Mouse (Mus musculus): ENCODE measurements around the gene Fmnl2. TPM values are rescaled to one million over a fixed set of nuclear protein-coding genes. Genes with fewer than 3 reads are reported as not detected.

Gene Fmnl2
- total RNA-seq, 1 experiment, result 13.6 TPM

DNA sequence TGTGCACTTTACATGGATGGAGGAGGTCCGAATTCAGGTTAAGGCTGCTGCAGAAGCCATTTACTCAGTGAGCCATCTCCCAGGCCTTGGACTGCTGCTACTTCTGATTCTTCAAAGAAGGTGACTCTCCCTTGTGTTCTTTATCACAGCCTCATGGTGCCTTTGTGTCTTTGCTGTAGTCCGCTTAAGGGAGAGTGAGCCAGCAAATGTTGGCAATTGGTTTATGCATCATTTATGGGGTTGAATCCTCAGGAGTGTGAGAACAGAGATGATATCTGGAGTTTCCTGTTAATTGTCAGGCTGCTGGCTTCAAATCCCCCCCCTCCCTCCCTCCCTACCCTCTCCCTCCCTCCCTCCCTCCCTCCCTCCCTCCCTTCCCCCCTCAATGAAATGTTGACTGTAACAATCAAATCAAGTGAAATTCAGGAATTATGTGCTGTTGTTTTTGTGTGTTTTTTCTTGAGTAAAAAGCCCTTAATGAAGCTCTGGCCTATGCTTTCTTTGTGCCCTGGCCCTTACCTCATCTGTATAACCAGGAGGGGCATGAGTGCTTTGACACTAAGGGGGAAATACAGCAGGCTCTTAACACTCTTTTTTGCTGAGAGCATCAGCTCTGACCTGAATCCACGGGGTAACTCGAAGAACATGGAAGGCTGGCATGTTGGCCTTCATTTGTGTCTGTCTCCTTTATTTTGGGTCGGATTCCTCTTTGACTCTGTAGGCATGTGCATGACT, 63.2 kb downstream of the Fmnl2 start:
- no peak overlapping the region for H3K27ac ChIP-seq (ENCODE audit: insufficient read depth, low read depth, low read length, poor library complexity, severe bottlenecking)
- TF ChIP-seq HCFC1 (IDR thresholded peaks at IDR 0.05; ENCODE audit: borderline replicate concordance, insufficient read depth, low read length) (no peak), ZNF384 (IDR thresholded peaks at IDR 0.05; ENCODE audit: low read depth, low read length) (no peak), MAFK (IDR thresholded peaks at IDR 0.05; ENCODE audit: insufficient read depth, low read depth, low read length) (no peak), CHD2 (IDR thresholded peaks at IDR 0.05; ENCODE audit: low read depth, low read length) (no peak), ZC3H11A (IDR thresholded peaks at IDR 0.05; ENCODE audit: borderline replicate concordance, low read depth, low read length) (no peak)
- no peaks in the 10 kb centered on the region for H3K9me3 ChIP-seq (ENCODE audit: control insufficient read depth, insufficient read depth, low read depth, low read length)
- H3K4me1 ChIP-seq (ENCODE audit: control insufficient read depth in 2 of 2, insufficient read depth in 2 of 2, low read length in 2 of 2, poor library complexity in 1 of 2), result peaks cover 6% of the 10 kb centered on the region in 2 experiments; a peak in 3 of 4 replicates
- no peak overlapping the region for H3K9ac ChIP-seq (ENCODE audit: insufficient read depth, low read depth, low read length, poor library complexity, severe bottlenecking)
- DNase-seq (ENCODE audit: low read depth, low spot score), result no peak
- H3K36me3 ChIP-seq (ENCODE audit: control insufficient read depth, insufficient read depth, low read length, poor library complexity, severe bottlenecking), result no peaks in the 10 kb centered on the region
- in situ Hi-C loops (cut with MboI; ENCODE audit: low sequenced_read_pairs in 2 of 2, unreplicated experiment in 2 of 2), result no loop called here
- no peak overlapping the region for H3K4me3 ChIP-seq (ENCODE audit: insufficient read depth in 1 of 2, low read depth in 1 of 2, low read length in 2 of 2, poor library complexity in 1 of 2, severe bottlenecking in 1 of 2)

- Histone ChIP-seq H3K36me3 (ENCODE audit: control insufficient read depth, insufficient read depth, low read length, poor library complexity, severe bottlenecking) (no peaks in the 10 kb centered on the region), H3K4me3 (ENCODE audit: insufficient read depth in 1 of 2, low read depth in 1 of 2, low read length in 2 of 2, poor library complexity in 1 of 2, severe bottlenecking in 1 of 2) (no peak overlapping the region), H3K4me1 (ENCODE audit: control insufficient read depth in 2 of 2, insufficient read depth in 2 of 2, low read length in 2 of 2, poor library complexity in 1 of 2) (peaks cover 3 to 12% of the 10 kb centered on the region in 2 experiments; a peak in 2 of 4 replicates), H3K9ac (ENCODE audit: insufficient read depth, low read depth, low read length, poor library complexity, severe bottlenecking) (no peak overlapping the region), H3K27ac (ENCODE audit: insufficient read depth, low read depth, low read length, poor library complexity, severe bottlenecking) (no peak overlapping the region), H3K9me3 (ENCODE audit: control insufficient read depth, insufficient read depth, low read depth, low read length) (no peaks in the 10 kb centered on the region)
- in situ Hi-C loops (cut with MboI; ENCODE audit: low sequenced_read_pairs in 2 of 2, unreplicated experiment in 2 of 2), result no loop called here
- no peak for DNase-seq (ENCODE audit: low read depth, low spot score)
- TF ChIP-seq ZC3H11A (IDR thresholded peaks at IDR 0.05; ENCODE audit: borderline replicate concordance, low read depth, low read length), result no peak
- no peak for TF ChIP-seq CHD2 (IDR thresholded peaks at IDR 0.05; ENCODE audit: low read depth, low read length)
- TF ChIP-seq HCFC1 (IDR thresholded peaks at IDR 0.05; ENCODE audit: borderline replicate concordance, insufficient read depth, low read length), result no peak
- TF ChIP-seq MAFK (IDR thresholded peaks at IDR 0.05; ENCODE audit: insufficient read depth, low read depth, low read length), result no peak
- TF ChIP-seq ZNF384 (IDR thresholded peaks at IDR 0.05; ENCODE audit: low read depth, low read length), result no peak
Observed at GRCm38 (mm10) chr2:52925062-52925461, 67.4 kb downstream of the Fmnl2 start.

DNA sequence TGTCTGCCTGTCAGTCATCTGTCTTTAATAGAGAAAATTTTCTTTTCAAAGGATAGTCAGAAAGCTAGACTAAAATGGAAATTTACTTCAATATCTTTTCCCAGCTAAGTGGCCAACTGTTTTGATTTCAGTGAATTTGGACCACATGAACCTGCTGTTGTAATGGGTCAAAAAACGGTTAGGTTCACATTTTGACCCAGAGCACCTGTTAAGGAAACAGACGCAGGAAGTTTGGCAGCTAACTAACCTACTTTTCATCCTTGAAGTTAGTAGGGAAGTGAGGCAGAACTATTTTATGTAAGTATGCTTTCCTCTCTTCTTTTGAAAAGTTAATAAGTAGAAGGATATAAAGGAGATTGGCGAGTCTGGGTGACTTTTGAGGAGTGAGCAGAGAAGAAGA, 69.7 kb downstream of the Fmnl2 start:
- Histone ChIP-seq H3K9ac (ENCODE audit: insufficient read depth, low read depth, low read length, poor library complexity, severe bottlenecking) (no peak overlapping the region), H3K9me3 (ENCODE audit: control insufficient read depth, insufficient read depth, low read depth, low read length) (no peaks in the 10 kb centered on the region), H3K4me1 (ENCODE audit: control insufficient read depth in 2 of 2, insufficient read depth in 2 of 2, low read length in 2 of 2, poor library complexity in 1 of 2) (peaks cover 3 to 11% of the 10 kb centered on the region in 2 experiments; a peak in 2 of 4 replicates), H3K4me3 (ENCODE audit: insufficient read depth in 1 of 2, low read depth in 1 of 2, low read length in 2 of 2, poor library complexity in 1 of 2, severe bottlenecking in 1 of 2) (no peak overlapping the region), H3K27ac (ENCODE audit: insufficient read depth, low read depth, low read length, poor library complexity, severe bottlenecking) (no peak overlapping the region), H3K36me3 (ENCODE audit: control insufficient read depth, insufficient read depth, low read length, poor library complexity, severe bottlenecking) (no peaks in the 10 kb centered on the region)
- no peak for DNase-seq (ENCODE audit: low read depth, low spot score)
- TF ChIP-seq ZNF384 (IDR thresholded peaks at IDR 0.05; ENCODE audit: low read depth, low read length) (no peak), ZC3H11A (IDR thresholded peaks at IDR 0.05; ENCODE audit: borderline replicate concordance, low read depth, low read length) (no peak), CHD2 (IDR thresholded peaks at IDR 0.05; ENCODE audit: low read depth, low read length) (no peak)
- in situ Hi-C loops (cut with MboI; ENCODE audit: low sequenced_read_pairs in 2 of 2, unreplicated experiment in 2 of 2), result no loop called here

- in situ Hi-C loops (cut with MboI; ENCODE audit: low sequenced_read_pairs in 2 of 2, unreplicated experiment in 2 of 2), result no loop called here
- H3K9ac ChIP-seq (ENCODE audit: insufficient read depth, low read depth, low read length, poor library complexity, severe bottlenecking), result no peak overlapping the region
- no peak overlapping the region for H3K27ac ChIP-seq (ENCODE audit: insufficient read depth, low read depth, low read length, poor library complexity, severe bottlenecking)
- no peaks in the 10 kb centered on the region for H3K9me3 ChIP-seq (ENCODE audit: control insufficient read depth, insufficient read depth, low read depth, low read length)
- H3K36me3 ChIP-seq (ENCODE audit: control insufficient read depth, insufficient read depth, low read length, poor library complexity, severe bottlenecking), result no peaks in the 10 kb centered on the region
- no peak for DNase-seq (ENCODE audit: low read depth, low spot score)
- TF ChIP-seq HCFC1 (IDR thresholded peaks at IDR 0.05; ENCODE audit: borderline replicate concordance, insufficient read depth, low read length), result no peak
- H3K4me3 ChIP-seq (ENCODE audit: insufficient read depth in 1 of 2, low read depth in 1 of 2, low read length in 2 of 2, poor library complexity in 1 of 2, severe bottlenecking in 1 of 2), result no peak overlapping the region
- H3K4me1 ChIP-seq (ENCODE audit: control insufficient read depth in 2 of 2, insufficient read depth in 2 of 2, low read length in 2 of 2, poor library complexity in 1 of 2), result peaks cover 3 to 8% of the 10 kb centered on the region in 2 experiments; a peak in 2 of 4 replicates
Observed at GRCm38 (mm10) chr2:52927858-52928301, 70.2 kb downstream of the Fmnl2 start.

DNA sequence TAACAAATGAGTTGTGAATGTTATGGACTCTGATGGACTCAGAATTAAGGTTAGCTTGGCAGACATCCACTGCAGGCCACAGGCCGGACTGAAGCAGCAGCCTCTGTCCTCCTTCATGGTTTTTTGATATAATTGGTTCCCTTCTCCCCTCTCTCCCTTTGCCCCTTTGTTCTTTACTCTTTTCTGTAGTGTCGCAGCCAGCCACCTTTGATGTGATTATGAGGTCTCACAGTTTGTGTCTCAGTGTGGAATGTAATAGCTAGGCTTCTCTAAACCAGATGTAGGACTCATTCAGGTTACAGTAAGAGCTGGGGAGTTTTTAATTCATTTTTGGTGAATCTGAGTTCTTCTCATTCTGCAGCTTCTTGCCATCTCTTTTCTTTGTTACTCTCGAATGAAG, 70.7 kb downstream of the Fmnl2 start:
- no peak overlapping the region for H3K27ac ChIP-seq (ENCODE audit: insufficient read depth, low read depth, low read length, poor library complexity, severe bottlenecking)
- H3K36me3 ChIP-seq (ENCODE audit: control insufficient read depth, insufficient read depth, low read length, poor library complexity, severe bottlenecking), result no peaks in the 10 kb centered on the region
- in situ Hi-C loops (cut with MboI; ENCODE audit: low sequenced_read_pairs in 2 of 2, unreplicated experiment in 2 of 2), result no loop called here
- no peak for DNase-seq (ENCODE audit: low read depth, low spot score)
- H3K4me1 ChIP-seq (ENCODE audit: control insufficient read depth in 2 of 2, insufficient read depth in 2 of 2, low read length in 2 of 2, poor library complexity in 1 of 2), result peaks cover 3 to 8% of the 10 kb centered on the region in 2 experiments; a peak in 2 of 4 replicates
- no peaks in the 10 kb centered on the region for H3K9me3 ChIP-seq (ENCODE audit: control insufficient read depth, insufficient read depth, low read depth, low read length)
- no peak overlapping the region for H3K9ac ChIP-seq (ENCODE audit: insufficient read depth, low read depth, low read length, poor library complexity, severe bottlenecking)
- no peak overlapping the region for H3K4me3 ChIP-seq (ENCODE audit: insufficient read depth in 1 of 2, low read depth in 1 of 2, low read length in 2 of 2, poor library complexity in 1 of 2, severe bottlenecking in 1 of 2)
- TF ChIP-seq ZC3H11A (IDR thresholded peaks at IDR 0.05; ENCODE audit: borderline replicate concordance, low read depth, low read length), result no peak
- no peak for TF ChIP-seq HCFC1 (IDR thresholded peaks at IDR 0.05; ENCODE audit: borderline replicate concordance, insufficient read depth, low read length)
- no peak for TF ChIP-seq MAFK (IDR thresholded peaks at IDR 0.05; ENCODE audit: insufficient read depth, low read depth, low read length)
- TF ChIP-seq CHD2 (IDR thresholded peaks at IDR 0.05; ENCODE audit: low read depth, low read length), result no peak
- no peak for TF ChIP-seq ZNF384 (IDR thresholded peaks at IDR 0.05; ENCODE audit: low read depth, low read length)
